Mouse (Mus musculus) urinary bladder, postnatal 4 days (tissue): ENCODE data around the gene Caprin2.
"Not testable (repeated sequence)": the region's sequence is repeated elsewhere in the genome, so short reads cannot be mapped to it uniquely, and the experiment has no call there.

Source experiments
- DNase-seq, 2 experiments: peaks; one replicate each; pipeline ENCODE4 v3.0.0; 2021 to 2022; ENCODE audit warnings: low spot score in 2 of 2

Caprin2 gene

DNA sequence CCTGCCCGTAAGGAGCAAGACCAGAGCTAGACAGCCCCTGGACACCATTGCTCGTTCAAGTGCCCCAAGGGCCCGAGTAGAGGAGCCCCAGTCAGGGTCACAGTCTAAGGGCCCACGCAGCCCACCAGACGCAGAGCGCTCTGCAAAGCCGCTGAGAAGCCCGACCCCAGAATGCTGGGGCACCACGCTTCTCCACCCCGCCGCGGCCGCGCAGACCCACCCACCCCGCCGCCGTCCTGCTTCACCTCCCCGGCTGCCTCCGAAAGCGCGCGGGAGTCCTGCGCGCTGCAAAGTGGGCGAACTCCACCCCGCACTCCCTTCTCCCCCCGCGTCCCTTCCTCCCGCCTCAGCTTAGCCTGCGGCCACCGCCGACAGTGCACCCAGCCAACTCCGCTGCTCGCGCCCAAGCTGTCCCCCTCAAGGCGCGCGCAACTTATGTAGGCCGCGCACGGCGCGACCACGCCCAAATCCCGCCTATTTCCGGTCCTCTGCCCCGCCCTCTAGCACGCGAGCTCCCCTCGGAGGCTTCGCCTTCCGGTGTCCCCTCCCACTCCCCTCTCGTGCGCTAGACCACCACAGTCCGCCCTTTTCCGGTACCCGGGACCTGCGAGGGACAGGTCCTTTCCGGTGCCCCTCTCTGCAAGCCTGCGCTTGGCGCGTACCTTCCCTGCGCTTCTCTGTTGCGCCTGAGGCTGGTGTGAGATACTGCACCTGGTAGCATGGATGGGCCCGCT is at the start of gene Caprin2:
Gene Caprin2 (minus strand): TSS at position 465 of the 734 bp plus-strand sequence.
- peak; percentile 90 to 94 for DNase-seq

DNA sequence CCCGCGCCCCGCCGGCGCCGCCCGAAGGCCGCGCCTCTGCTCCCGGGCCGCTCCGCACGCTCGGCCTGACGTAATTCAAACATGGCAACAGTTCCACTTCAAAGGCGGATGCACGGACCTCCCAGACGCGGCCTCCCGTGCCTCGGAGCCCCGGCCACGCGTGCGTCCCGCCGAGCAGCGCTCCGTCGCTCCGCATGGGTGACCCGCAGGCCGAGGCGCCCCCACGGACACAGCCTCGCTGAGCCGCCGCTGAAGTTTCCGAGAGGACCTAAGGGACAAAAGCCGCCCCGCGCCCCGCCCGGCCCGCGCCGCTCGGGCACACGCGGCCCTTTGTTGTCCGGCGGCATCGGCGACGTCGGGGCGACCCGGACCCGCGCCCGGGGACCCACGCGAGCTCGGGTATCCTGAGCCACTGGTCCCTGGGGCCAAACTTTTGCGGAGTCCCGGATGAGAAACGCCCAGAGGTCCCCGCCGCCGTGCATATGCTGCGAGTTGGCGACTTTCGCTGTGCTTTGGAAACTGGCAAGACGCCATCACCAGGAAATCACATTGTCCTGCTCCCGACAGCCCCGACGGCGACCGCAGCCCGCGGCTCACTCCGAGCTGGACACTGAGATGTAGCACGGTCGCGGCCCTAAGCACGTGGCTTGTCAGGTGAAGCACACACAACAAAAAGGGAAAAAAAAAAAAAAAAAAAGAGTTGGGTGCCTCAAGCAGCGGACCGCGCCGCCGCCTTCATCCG is 48.9 kb upstream of the Caprin2 start:
- DNase-seq, result peak; percentile 59 to 65

DNA sequence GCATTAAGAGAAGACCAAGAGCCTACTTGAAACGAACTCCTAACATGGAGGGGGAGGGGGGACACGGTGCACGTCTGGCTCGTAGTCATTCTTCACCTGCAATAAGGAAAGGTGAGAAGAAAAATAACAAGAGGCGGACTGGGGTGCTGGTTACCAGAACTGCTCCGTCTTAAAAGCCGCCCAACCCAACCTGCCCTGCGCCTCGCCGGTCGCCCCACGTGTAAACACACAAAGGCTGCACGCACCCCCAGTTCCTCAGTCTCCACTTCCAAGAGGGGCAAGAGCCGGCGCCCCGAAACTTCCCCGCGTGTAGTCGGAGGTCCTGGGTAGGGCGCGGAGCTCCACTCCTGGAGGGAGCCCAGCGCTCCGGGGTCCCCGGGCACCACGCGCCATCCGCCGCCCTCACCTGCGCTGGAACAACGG is 48.3 kb upstream of the Caprin2 start:
- DNase-seq, result peak in 1 of 2 experiments; percentile 59

DNA sequence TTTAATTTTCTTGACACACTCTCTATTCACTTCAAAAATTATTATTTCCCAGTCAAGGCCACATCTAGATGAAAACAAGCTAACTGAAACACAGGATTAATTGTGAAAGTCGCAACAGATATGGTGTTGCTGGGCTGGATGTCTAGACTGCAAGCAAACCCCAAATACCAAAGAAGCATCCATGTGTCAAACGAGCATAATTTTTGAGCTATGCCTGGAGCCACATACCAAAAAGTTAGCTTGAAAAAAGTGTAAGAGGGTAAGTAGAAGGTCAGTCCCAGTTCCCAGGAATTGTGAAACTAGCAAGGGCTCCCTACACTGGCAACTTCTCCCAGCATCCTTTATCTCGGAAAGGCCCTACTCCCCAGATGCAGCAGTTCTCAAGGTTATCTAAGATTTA is 47.7 kb upstream of the Caprin2 start:
- no peak for DNase-seq

DNA sequence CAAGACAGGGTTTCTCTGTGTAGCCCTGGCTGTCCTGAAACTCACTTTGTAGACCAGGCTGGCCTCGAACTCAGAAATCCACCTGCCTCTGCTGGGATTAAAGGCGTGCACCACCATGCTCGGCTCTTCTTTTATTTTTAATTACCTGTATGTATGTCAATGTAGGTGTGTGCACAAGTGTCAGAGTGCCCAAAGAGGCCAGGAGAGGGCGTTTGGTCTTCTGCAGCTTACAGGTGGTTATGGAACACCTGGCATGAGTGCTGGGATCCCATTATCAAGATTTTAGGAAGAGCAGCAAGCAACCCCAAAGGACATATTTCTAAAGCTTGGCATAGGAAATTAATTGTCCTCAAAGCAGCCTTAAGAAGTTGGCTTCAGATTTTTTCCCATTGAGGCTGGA is 46.4 kb upstream of the Caprin2 start:
- DNase-seq, result no peak

DNA sequence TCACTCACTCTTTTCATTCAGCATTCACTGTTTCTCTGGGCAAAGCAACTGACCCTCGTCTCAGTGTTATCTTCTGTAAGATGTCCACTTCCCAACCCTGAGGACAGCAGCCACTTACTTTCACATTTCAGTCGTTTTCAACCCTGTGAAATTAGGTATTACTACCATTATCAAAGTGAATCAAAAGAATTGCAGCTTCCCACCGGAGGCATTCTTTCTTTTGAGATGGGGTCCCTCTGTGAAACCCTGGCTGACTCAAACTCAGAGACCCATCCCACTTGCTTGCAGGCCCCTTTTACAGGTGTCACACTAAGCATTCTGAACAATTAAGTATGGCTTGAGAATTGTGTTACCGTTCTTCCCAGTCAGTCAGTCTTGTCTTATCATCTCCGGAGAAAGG is 45.8 kb upstream of the Caprin2 start:
- DNase-seq, result no peak

DNA sequence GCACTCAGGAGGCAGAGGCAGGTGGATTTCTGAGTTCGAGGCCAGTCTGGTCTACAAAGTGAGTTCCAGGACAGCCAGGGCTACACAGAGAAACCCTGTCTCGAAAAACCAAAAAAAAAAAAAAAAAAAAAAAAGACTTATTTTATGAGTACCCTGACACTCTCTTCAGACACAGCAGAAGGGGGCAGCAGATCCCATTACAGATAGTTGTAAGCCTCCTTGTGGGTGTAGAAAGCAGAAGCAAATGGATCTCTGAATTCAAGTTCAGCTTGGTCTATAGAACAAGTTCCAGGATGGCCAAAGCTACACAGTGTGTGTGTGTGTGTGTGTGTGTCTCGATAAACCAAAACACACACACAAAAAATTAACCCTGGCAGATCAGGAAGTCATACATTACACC is 44.3 kb upstream of the Caprin2 start:
- DNase-seq, result not testable (repeated sequence)

DNA sequence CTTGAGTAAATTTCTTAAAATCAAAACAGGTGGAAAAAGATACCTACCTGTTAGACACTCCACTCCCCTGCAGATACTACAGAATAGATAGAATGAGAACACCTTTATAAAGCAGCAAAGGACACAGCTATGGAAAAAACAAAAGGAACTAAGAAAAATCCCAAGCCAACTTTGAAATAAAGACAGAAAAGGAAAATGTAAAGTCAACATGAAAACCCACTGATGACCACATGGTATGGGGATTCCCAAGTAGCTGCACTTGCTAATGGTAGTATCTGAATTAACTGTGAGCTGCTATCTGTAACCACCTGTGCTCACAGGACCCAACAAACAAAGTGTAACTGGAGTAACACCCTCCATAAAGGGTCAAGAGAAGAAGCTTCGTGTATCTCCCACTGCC is 41.7 kb upstream of the Caprin2 start:
- DNase-seq, result no peak

DNA sequence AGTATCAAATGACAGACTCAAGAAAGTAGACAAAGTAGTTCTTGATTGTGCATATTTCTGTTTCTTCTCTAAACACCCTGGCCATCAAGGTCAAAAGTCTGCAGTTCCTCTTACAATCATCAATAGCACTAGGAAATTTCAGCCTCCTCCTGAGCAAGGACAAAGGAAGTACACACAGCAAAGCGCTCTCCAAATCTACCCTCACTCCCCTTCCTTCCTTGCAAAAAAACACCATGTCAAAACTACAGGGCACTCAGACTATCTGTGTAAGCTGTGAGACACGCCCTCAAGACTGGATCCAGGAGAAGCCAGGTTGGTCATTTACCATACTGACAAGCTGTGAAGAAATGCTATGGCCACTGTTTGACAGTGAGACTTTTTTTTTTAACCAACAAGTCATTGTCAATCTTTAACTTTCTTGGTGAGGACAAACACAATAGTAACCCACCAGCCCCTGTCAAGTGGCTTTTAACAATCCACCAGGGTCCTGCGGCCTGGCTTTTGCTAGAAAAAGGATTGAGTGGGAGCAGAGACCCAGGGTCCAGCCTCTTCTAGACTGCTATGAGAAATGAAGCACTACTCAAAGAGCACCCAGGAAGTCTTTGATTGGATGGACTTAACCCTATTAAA is 39.0 kb upstream of the Caprin2 start:
- no peak for DNase-seq

DNA sequence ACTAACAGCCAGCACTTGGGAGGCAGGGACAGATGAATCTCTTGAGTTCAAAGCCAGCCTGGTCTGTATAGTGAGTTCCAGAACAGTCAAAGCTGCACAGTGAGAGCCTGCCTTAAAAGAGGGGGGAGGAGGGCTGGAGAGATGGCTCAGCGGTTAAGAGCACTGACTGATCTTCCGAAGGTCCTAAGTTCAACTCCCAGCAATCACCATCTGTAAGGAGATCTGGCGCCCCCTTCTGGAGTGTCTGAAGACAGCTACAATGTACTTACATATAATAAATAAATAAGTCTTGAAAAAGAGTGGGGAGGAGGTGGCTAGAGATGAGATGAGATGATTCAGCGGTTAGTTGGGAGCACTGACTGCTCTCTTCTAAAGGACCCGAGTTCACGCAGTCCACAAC is 35.2 kb upstream of the Caprin2 start:
- DNase-seq, result no peak

DNA sequence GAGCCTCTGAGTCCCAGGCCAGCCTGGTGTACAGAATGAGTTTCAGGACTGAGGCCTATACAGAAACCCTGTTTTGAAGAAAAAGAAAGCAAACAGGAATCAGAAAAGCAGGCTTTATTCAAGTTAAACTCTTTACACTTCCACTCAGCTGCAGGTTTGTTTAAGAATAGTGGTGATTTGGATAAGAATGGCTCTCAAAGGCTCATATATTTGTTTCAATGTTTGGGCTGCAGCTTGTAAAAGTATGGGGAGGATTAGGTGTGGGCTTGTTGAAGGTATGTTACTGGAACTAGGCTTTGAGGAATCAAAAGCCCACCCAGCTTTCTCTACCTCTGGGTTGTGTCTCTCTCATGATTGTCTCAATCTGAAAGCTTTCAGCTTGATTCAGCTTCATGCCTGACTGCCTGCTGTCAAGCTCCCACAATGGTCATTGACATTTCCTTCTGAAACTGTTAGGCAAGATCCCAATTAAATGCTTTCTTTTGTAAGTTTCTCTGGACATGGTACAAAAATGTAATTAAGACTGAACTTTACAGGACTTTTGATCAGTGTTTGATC is 22.9 kb upstream of the Caprin2 start:
- DNase-seq, result no peak

DNA sequence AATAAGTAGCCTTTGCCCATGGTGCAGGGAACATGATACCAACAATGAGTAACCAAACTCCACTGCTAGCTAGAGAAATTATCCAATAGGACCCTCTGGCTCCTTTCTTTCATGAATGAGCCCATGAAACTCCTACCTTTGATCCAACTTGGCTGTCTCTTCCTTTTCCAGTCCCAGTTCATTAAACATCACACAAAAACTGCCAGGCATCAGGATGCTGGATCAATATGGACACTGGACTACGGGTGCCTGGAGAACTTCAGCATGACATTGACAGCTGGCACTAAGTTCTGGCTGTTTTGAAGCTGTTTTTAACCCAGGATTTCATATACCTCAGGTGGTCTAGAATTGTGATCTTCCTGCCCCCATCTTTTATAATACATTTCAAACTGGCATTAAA is 21.6 kb upstream of the Caprin2 start:
- no peak for DNase-seq

DNA sequence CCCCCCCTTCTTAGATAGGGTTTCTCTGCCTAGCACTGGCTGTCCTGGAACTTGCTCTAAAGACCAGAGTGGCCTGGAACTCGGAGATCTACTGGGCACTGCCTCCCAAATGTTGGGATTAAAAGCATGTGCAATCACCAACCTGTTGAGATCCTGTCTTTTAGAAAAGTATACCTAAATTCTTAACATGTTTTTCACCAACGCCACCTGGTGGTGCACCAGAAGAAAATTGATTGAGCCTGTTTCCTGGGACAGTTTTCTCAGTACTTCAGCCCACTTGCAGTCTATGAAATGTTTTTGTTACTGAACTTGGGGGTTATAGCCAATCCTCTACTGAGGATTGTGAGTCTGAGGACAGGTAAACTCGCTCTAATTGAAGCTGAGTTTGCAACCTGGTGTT is 20.8 kb upstream of the Caprin2 start:
- no peak for DNase-seq

DNA sequence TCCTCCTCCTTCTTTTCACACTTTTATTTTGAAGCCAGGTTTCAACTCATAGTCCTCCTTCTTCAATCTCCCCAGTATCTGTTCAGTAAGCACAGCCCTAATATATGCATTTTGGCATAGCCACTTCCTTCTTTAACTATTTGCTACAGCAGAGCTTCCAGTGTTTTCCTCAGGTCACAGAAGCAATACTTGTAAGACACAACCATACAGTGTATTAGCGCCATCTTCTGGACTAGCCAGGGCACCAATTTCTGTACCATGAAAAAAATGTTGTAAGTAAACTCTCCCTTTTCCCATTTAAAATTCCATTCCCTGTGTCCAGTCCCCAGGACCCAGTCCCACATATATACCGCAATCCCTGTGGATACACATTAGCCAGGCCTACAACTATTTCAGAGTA is 17.9 kb upstream of the Caprin2 start:
- no peak for DNase-seq

DNA sequence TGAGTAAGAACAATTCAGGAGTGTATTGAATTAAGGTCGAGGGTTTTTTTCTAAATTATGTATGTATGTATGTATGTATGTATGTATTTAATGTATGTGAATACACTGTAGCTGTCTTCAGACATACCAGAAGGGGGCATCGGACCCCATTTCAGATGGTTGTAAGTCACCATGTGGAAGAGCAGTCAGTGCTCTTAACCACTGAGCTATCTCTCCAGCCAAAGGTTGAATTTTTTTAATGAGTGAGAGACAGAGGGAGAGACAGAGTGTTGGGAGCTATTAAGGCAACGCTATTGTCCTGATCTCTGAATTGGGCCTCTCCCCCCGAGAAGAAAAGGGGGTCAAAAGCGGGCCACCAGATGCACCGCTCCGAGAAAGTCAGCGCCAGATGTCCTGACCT is 15.9 kb upstream of the Caprin2 start:
- DNase-seq, result not testable (repeated sequence)

DNA sequence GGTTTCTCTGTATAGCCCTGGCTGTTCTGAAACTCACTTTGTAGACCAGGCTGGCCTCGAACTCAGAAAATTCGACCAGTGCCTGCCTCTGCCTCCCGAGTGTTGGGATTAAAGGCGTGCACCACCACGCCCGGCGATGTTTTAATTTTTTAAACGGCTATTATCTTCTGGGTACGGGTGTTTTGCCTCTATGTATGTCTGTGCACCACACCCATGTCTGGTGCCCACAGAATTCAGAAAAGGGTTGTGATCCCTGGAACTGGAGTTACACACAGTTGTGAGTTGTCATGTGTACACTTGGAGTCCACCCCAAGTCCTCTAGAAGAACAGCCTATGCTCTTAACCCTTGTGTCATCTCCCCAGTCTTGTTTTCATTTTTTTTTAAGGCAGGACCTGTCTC is 10.9 kb upstream of the Caprin2 start:
- no peak for DNase-seq

DNA sequence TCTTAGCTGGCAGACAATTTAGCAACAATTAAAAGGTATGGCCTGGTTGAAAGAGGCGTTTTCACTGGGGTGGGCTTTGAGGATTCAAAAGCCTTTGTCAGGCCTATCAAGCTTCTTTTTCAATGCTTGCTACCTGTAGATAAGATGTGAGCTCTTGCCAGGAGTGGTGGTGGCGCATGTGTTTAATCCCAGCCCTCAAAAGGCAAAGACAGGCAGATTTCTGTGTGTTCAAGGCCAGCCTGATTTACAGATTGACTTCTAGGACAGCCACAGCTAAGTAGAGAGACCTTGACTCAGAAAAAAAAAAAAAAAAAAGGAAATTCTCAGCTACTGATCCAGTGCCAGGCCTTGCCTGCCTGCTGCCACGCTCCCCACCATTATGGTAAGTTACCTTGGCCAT is 6.7 kb upstream of the Caprin2 start:
- no peak for DNase-seq

DNA sequence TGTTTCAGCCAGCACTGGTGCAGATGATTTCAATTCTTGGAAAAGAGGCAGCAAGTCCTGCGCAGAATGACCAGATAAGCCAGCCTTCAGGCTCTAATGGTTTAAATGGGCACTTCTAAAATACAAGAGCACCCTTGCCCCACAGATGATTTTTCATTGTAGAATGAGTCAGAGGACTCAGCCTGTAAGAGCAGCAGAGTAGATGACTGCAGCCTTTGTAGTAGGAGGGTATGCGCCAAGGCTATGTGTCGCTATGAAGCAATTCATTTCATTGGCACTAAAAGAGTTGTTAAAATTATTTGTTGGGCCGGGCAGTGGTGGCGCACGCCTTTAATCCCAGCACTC is 442 bp upstream of the Caprin2 start:
- no peak for DNase-seq

DNA sequence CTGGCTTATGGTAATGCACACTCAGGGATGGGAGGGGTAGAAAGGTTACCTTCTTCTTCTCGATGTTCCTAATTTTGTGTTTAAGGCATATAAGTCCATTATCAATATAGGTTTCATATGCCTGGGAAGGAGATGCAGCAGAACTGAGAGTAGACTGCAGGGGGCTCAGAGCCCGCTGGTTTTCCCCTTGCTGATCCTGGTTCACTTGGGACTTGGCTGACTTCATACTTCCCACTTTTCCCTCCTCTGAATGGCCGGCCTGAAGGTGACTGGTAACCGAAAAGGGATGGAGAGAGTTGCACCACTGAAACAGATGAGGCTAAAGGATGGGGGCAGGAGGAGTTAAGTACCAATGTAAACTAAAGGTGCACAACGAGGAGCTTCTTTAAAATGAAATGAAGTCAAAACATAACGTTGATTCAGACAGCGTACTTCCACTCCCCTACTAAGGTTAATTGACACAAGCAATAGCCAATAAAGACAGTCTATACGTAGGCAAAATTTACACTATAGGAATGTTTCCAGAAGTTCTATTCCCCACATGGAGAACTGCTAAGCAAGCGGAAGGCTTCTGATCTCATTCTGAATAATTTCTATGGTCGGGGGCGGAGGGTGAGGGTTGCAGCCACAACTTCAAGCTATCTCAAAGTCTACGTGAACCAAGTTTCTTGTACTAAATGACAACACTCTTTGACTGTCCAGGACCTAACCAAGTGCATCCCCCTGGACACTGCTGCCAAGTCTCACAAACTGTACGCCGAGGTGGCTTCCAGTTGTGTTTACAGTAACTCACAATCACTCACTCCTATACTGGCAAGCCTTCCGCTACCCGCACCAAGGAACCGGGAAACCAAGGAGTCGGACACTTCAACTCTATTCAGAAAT is 907 bp downstream of the Caprin2 start:
- DNase-seq, result no peak

DNA sequence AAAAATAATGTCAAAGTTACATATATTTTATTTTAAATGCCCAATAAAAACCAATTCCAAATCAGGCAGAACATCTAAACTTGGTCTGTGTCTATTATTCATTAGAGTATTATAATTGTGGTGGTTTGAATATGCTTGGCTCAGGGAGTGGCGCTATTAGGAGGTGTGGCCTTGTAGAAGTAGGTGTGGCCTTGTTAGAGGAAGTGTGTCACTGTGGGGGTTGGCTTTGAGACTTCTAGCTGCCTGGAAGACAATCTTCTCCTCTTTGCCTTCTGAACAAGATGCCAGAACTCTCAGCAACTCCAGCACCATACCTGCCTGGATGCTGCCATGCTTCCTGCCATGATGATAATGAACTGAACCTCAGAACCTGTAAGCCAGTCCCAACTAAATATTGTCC is 22.1 kb downstream of the Caprin2 start:
- DNase-seq, result no peak

DNA sequence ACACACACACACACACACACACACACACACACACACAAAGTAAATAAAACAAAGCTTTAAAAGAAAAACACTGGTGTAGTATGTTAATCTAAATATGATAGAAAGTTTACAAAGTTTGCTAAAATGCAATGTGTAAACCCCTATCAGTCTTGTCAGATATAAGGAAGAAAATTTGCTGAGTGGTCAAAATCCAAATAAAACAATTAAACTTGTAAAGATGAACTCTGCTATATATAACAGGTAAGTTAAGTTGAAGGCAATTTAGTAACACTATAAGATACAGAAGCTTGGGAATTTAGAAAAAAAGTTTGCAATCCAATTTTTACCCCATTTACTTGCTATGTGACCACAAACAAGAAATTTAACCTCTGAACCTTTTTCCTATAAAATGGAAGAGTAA is 50.4 kb downstream of the Caprin2 start:
- DNase-seq, result no peak

DNA sequence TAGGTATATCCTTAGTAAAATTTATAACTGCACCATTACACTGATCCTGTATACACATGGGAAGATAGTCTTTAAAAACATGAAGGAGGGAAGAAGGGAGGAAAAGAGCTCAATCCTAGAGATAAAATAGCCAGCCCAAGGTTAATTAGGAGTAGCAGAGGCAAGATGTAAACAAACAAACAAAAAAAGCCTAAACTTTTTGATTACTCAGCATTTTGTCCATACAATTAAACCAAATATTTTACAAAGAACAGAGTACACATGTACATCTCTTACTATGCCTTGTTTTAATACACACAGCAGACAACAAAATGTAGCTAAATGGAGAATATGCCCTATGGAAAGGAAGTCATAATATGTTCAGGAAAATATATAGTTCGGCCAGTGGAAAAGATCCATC is 54.3 kb downstream of the Caprin2 start:
- no peak for DNase-seq
